Mouse (Mus musculus) kidney, postnatal 14 days (tissue): ENCODE results near the gene Faim.
A peak's percentile ranks its signal among the peaks of the same experiment; 100 is the strongest.

Source experiments
- DNase-seq: peaks from one replicate; pipeline ENCODE4 v3.0.0; 2022; ENCODE audit warnings: mixed read lengths

The Faim gene

GRCm38 (mm10) chr9:98976081-98976480 lies 10.1 kb upstream of the Faim start:
- no peak for DNase-seq

- DNase-seq = no peak
Observed at GRCm38 (mm10) chr9:98976520-98976919, 9.7 kb upstream of the Faim start.

GRCm38 (mm10) chr9:98979431-98980416 lies 6.4 kb upstream of the Faim start:
- peak; percentile 90 for DNase-seq

- no peak for DNase-seq
Observed at GRCm38 (mm10) chr9:98986476-98987096, 413 bp downstream of the Faim start.

- DNase-seq = no peak
Observed at GRCm38 (mm10) chr9:98987131-98987530, 958 bp downstream of the Faim start.

GRCm38 (mm10) chr9:98994103-98994502 lies 7.9 kb downstream of the Faim start:
- no peak for DNase-seq

GRCm38 (mm10) chr9:98999881-99000339 lies 13.7 kb downstream of the Faim start:
- no peak for DNase-seq

GRCm38 (mm10) chr9:99001326-99001725 lies 15.2 kb downstream of the Faim start:
- no peak for DNase-seq

- no peak for DNase-seq
Observed at GRCm38 (mm10) chr9:99009069-99009897, 23.1 kb downstream of the Faim start.

GRCm38 (mm10) chr9:99009898-99010199 lies 23.7 kb downstream of the Faim start:
- no peak for DNase-seq

- no peak for DNase-seq
Observed at GRCm38 (mm10) chr9:99016301-99016700, 30.1 kb downstream of the Faim start.

- DNase-seq = no peak
Observed at GRCm38 (mm10) chr9:99016759-99017158, 30.6 kb downstream of the Faim start.

- peak; percentile 64 for DNase-seq
Observed at GRCm38 (mm10) chr9:99017679-99018078, 31.5 kb downstream of the Faim start.

GRCm38 (mm10) chr9:99021166-99021565 lies 35.0 kb downstream of the Faim start:
- no peak for DNase-seq

- DNase-seq = no peak
Observed at GRCm38 (mm10) chr9:99021751-99022150, 35.6 kb downstream of the Faim start.

GRCm38 (mm10) chr9:99032031-99032430 lies 45.9 kb downstream of the Faim start:
- no peak for DNase-seq

- no peak for DNase-seq
Observed at GRCm38 (mm10) chr9:99034111-99034510, 47.9 kb downstream of the Faim start.

- DNase-seq = no peak
Observed at GRCm38 (mm10) chr9:99035575-99035974, 49.4 kb downstream of the Faim start, which contains the start of gene Gm1123. Gm1123 (minus strand) TSS chr9:99035715.

- DNase-seq = no peak
Observed at GRCm38 (mm10) chr9:99041994-99042393, 55.8 kb downstream of the Faim start.

GRCm38 (mm10) chr9:99042641-99043040 lies 56.5 kb downstream of the Faim start:
- no peak for DNase-seq

GRCm38 (mm10) chr9:99044761-99045160 lies 58.6 kb downstream of the Faim start:
- DNase-seq = no peak

- DNase-seq = peak; percentile 65
Observed at GRCm38 (mm10) chr9:99048724-99049250, 62.6 kb downstream of the Faim start.

- DNase-seq = no peak
Observed at GRCm38 (mm10) chr9:99049760-99050159, 63.6 kb downstream of the Faim start.
